Mouse (Mus musculus): ENCODE measurements around the gene Hist1h2ap. TPM values are rescaled to one million over a fixed set of nuclear protein-coding genes. Genes with fewer than 3 reads are reported as not detected.

Hist1h2ap gene
- polyA plus RNA-seq, 1 experiment from 2014 or later: 276 TPM

Small RNAs within 50 kb of the gene (microRNA-seq; reads per million reads assigned to microRNA genes)
- not detected for gene Gm19658
- gene Gm44346: not detected
- not detected for gene Gm44466

Other genes with a start within 250 kb of the Hist1h2ap start
- not detected in 2 replicates for gene Olfr1362, start 219.5 kb downstream of the Hist1h2ap start, polyA plus RNA-seq (2015; fragmentation: Nextera tagmentation; extraction: Ambion mirVana)
- 0.07 TPM in 1 of 2 replicates, not detected in the other for gene Olfr11, start 191.0 kb downstream of the Hist1h2ap start, polyA plus RNA-seq (2015; fragmentation: Nextera tagmentation; extraction: Ambion mirVana)
- not detected in 2 replicates for gene Olfr1361, start 170.1 kb downstream of the Hist1h2ap start, polyA plus RNA-seq (2015; fragmentation: Nextera tagmentation; extraction: Ambion mirVana)
- not detected in 2 replicates for gene Olfr1360, start 156.1 kb downstream of the Hist1h2ap start, polyA plus RNA-seq (2015; fragmentation: Nextera tagmentation; extraction: Ambion mirVana)
- gene Olfr1359, start 135.4 kb downstream of the Hist1h2ap start, polyA plus RNA-seq (2015; fragmentation: Nextera tagmentation; extraction: Ambion mirVana): not detected in 2 replicates
- gene Hist1h2bl, start 117.4 kb downstream of the Hist1h2ap start, polyA plus RNA-seq (2015; fragmentation: Nextera tagmentation; extraction: Ambion mirVana): not detected in 2 replicates
- 3.5 and 9.7 TPM in 2 replicates for gene Hist1h2ai, start 117.1 kb downstream of the Hist1h2ap start, polyA plus RNA-seq (2015; fragmentation: Nextera tagmentation; extraction: Ambion mirVana)
- 3.4 TPM in 1 of 2 replicates, not detected in the other for gene Hist1h3h, start 115.8 kb downstream of the Hist1h2ap start, polyA plus RNA-seq (2015; fragmentation: Nextera tagmentation; extraction: Ambion mirVana)
- 1.2 and 1.4 TPM in 2 replicates for gene Hist1h2bm, start 111.5 kb downstream of the Hist1h2ap start, polyA plus RNA-seq (2015; fragmentation: Nextera tagmentation; extraction: Ambion mirVana)
- 0.40 and 0.80 TPM in 2 replicates for gene Hist1h4j, start 98.4 kb downstream of the Hist1h2ap start, polyA plus RNA-seq (2015; fragmentation: Nextera tagmentation; extraction: Ambion mirVana)
- 2.7 TPM in 1 of 2 replicates, not detected in the other for gene Hist1h4k, start 83.0 kb downstream of the Hist1h2ap start, polyA plus RNA-seq (2015; fragmentation: Nextera tagmentation; extraction: Ambion mirVana)
- 4.9 and 5.7 TPM in 2 replicates for gene Hist1h2ak, start 79.7 kb downstream of the Hist1h2ap start, polyA plus RNA-seq (2015; fragmentation: Nextera tagmentation; extraction: Ambion mirVana)
- 1.1 TPM in 1 of 2 replicates, not detected in the other for gene Hist1h2bn, start 79.4 kb downstream of the Hist1h2ap start, polyA plus RNA-seq (2015; fragmentation: Nextera tagmentation; extraction: Ambion mirVana)
- 0.69 and 2.4 TPM in 2 replicates for gene Hist1h1b, start 52.9 kb downstream of the Hist1h2ap start, polyA plus RNA-seq (2015; fragmentation: Nextera tagmentation; extraction: Ambion mirVana)
- gene Hist1h3i, start 50.1 kb downstream of the Hist1h2ap start, polyA plus RNA-seq (2015; fragmentation: Nextera tagmentation; extraction: Ambion mirVana): 13.1 and 17.6 TPM in 2 replicates
- not detected in 2 replicates for gene Hist1h2an, start 46.3 kb downstream of the Hist1h2ap start, polyA plus RNA-seq (2015; fragmentation: Nextera tagmentation; extraction: Ambion mirVana)
- gene Hist1h2bp, start 46.0 kb downstream of the Hist1h2ap start, polyA plus RNA-seq (2015; fragmentation: Nextera tagmentation; extraction: Ambion mirVana): 0.72 TPM in 1 of 2 replicates, not detected in the other
- 3.4 and 3.5 TPM in 2 replicates for gene Hist1h2bq, start 23.3 kb downstream of the Hist1h2ap start, polyA plus RNA-seq (2015; fragmentation: Nextera tagmentation; extraction: Ambion mirVana)
- not detected in 2 replicates for gene Hist1h2ao, start 23.0 kb downstream of the Hist1h2ap start, polyA plus RNA-seq (2015; fragmentation: Nextera tagmentation; extraction: Ambion mirVana)
- 3.7 TPM in 1 of 2 replicates, not detected in the other for gene Hist1h4m, start 21.8 kb downstream of the Hist1h2ap start, polyA plus RNA-seq (2015; fragmentation: Nextera tagmentation; extraction: Ambion mirVana)
- 2.6 and 2.8 TPM in 2 replicates for gene Hist1h4n, start 1.3 kb downstream of the Hist1h2ap start, polyA plus RNA-seq (2015; fragmentation: Nextera tagmentation; extraction: Ambion mirVana)
- gene Hist1h2br, start 236 bp upstream of the Hist1h2ap start, polyA plus RNA-seq (2015; fragmentation: Nextera tagmentation; extraction: Ambion mirVana): 2.9 and 3.5 TPM in 2 replicates
- gene Zfp184, start 111.6 kb upstream of the Hist1h2ap start, polyA plus RNA-seq (2015; fragmentation: Nextera tagmentation; extraction: Ambion mirVana): 12.0 and 13.7 TPM in 2 replicates
- not detected in 2 replicates for gene Pom121l2, start 147.7 kb upstream of the Hist1h2ap start, polyA plus RNA-seq (2015; fragmentation: Nextera tagmentation; extraction: Ambion mirVana)
- gene Prss16, start 176.2 kb upstream of the Hist1h2ap start, polyA plus RNA-seq (2015; fragmentation: Nextera tagmentation; extraction: Ambion mirVana): not detected in 2 replicates
- gene Hist1h2ah, start 202.1 kb upstream of the Hist1h2ap start, polyA plus RNA-seq (2015; fragmentation: Nextera tagmentation; extraction: Ambion mirVana): not detected in 2 replicates
- 1.3 TPM in 1 of 2 replicates, not detected in the other for gene Hist1h2bk, start 202.4 kb upstream of the Hist1h2ap start, polyA plus RNA-seq (2015; fragmentation: Nextera tagmentation; extraction: Ambion mirVana)
- 4.0 and 4.9 TPM in 2 replicates for gene Hist1h4i, start 207.9 kb upstream of the Hist1h2ap start, polyA plus RNA-seq (2015; fragmentation: Nextera tagmentation; extraction: Ambion mirVana)
- gene Hist1h2ag, start 209.4 kb upstream of the Hist1h2ap start, polyA plus RNA-seq (2015; fragmentation: Nextera tagmentation; extraction: Ambion mirVana): 1.8 and 8.3 TPM in 2 replicates
- 1.5 and 2.3 TPM in 2 replicates for gene Hist1h2bj, start 209.7 kb upstream of the Hist1h2ap start, polyA plus RNA-seq (2015; fragmentation: Nextera tagmentation; extraction: Ambion mirVana)